Mouse (Mus musculus): ENCODE data around the gene E2f2. TPM values are rescaled to one million over a fixed set of nuclear protein-coding genes. Genes with fewer than 3 reads are reported as not detected.

The E2f2 gene
- polyA plus RNA-seq, 1 experiment from 2014 or later, result 9.7 TPM

DNA sequence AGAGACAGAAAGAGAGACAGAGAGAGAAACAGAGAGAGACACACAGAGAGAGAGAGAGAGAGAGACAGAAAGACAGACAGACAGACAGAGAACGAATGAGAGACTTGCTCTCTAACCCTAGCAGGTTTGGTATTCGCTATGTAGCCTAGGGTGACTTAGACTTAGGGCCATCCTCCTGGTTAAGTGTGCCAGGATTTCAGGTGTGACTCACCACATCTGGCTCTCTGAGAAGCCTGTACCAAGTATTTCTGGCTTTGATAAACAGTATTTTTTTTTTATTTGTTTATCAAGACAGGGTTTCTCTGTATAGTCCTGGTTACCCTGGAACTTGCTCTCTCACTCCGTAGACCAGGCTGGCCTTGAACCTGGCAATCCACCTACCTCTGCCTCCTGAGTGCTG, 4.5 kb upstream of the E2f2 start:
- H3K9me3 ChIP-seq (replicated peaks), result no peaks in the 10 kb centered on the region
- no peak overlapping the region for H3K9ac ChIP-seq
- no peaks in the 10 kb centered on the region for H3K27me3 ChIP-seq
- WGBS, result 83% methylated on average over 3 of the region's 3 CpGs
- no peaks in the 10 kb centered on the region for H3K36me3 ChIP-seq
- no peak for ATAC-seq (replicated peaks; ENCODE audit: low FRiP score)
- H3K27ac ChIP-seq, result no peak overlapping the region
- H3K4me3 ChIP-seq (replicated peaks), result no peak overlapping the region
- peaks cover 6% of the 10 kb centered on the region for H3K4me1 ChIP-seq
- no peak overlapping the region for H3K4me2 ChIP-seq

DNA sequence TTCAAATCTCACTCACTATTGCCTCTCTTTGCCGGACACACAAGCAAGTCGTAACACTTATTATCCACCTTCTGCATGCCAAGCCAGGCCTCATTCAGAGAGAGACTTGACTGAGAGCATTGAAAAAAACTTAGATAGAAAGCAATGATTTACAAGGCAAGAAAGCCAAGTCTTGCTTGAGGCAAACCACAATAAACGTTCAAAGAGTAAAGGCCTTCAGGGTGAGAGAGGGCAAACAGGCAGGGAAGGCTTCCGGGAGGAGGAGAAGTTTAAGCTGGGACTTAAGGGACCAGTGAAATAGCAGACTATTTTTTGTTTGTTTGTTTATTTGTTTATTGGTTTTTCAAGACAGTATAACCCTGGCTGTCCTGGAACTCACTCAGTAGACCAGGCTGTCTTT, 1.8 kb upstream of the E2f2 start:
- no peak overlapping the region for H3K27ac ChIP-seq
- no peak for ATAC-seq (replicated peaks; ENCODE audit: low FRiP score)
- no peaks in the 10 kb centered on the region for H3K9me3 ChIP-seq (replicated peaks)
- no peak overlapping the region for H3K4me3 ChIP-seq (replicated peaks)
- H3K4me2 ChIP-seq, result no peak overlapping the region
- H3K4me1 ChIP-seq, result peaks cover 27% of the 10 kb centered on the region
- 63% methylated on average over 4 of the region's 4 CpGs for WGBS
- no peaks in the 10 kb centered on the region for H3K36me3 ChIP-seq
- H3K9ac ChIP-seq, result no peak overlapping the region
- no peaks in the 10 kb centered on the region for H3K27me3 ChIP-seq

DNA sequence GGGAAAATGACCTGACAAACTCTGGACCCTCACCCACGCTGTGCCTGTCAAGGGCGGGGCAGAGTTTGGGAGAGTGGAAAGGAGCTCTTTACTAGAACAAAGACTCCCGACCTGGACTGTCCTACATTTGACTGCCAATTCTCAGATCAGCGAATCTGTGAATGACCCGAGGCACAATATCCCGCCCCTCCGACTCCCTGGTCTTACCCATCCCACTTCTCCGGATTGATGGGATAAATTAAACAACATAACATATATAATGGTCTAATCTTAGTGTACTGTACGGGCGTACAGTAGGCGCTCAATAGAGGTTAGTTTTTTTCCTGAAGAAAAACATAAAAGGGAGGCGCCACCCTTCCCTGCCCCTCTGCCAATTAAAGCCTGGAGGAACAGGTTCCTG, 739 bp upstream of the E2f2 start:
- 21% methylated on average over 12 of the region's 12 CpGs for WGBS
- no peak; the same call in 1 of the 2 replicates for ATAC-seq (replicated peaks; ENCODE audit: low FRiP score)
- peaks cover 35% of the 10 kb centered on the region for H3K4me1 ChIP-seq

DNA sequence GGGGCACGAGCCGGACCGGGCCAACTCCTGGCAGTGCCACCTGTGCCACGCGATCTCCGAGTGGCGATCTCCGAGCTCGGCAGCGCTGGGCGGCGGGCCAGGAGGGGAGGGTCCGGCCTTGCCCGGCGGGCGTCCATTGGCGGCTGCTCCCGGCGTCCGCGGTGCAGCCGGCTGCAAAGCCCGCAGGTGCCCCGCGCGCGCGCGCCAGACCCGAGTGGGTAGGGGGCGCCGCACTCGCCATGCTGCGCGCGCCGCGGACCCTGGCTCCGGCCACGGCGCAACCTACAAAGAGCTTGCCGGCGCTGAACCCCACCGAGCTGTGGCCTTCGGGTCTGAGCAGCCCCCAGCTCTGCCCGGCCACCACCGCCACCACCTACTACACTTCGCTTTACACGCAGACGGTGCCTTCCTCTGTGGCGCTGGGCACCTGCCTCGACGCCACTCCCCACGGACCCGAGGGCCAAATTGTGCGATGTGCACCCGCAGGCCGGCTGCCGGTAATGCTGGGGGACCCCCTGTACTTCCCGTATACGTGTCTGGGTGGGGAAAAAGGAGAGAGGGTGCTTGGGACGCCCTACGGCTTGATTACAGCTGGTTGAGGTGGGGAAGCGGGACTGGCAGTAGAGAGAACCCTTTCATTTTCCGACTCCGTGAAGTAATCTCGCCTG, 482 bp downstream of the E2f2 start:
- 0 out of 2 replicates have a peak, but pooled peaks have one; percentile 22 for ATAC-seq (replicated peaks; ENCODE audit: low FRiP score)
- under 1% methylated on average over 61 of the region's 67 CpGs for WGBS

More for the DNA sequence above, 739 bp upstream of the E2f2 start:
- Histone ChIP-seq H3K4me2 (peak overlapping the region; percentile 98), H3K4me3 (replicated peaks) (peak overlapping the region; percentile 79), H3K36me3 (no peaks in the 10 kb centered on the region; the same call in 1 of the 2 replicates), H3K9me3 (replicated peaks) (no peaks in the 10 kb centered on the region), H3K27ac (0 out of 2 replicates have a peak overlapping the region, but pooled peaks have one; percentile 30), H3K9ac (peak overlapping the region; percentile 68; the same call in 1 of the 2 replicates), H3K27me3 (no peaks in the 10 kb centered on the region)

DNA sequence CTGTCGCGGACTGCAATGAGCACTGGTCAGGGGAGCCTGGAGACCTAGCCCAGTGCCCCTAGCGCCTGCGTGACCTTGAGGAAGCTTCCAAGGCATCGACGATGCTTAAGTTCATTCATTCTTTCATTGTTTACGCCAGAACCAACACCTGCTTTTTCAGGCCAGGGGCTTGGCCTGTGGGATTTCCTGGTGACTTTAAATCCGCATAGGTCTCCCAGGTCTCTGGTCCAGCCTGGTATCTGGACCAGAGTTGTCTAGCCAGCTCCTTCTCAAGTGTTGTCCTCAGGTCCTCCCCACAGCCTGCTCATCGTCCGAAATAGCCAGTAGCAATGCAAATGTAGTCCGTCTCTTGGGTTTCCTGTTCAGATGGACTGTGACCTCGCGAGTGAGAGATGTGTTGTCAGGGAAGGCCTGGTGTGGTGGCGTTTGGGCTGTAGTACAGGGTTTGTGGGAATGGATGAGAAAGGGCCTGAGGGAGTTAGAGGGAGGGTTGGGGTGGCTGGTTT, 1.1 kb downstream of the E2f2 start:
- peak overlapping the region; percentile 63 for H3K9ac ChIP-seq
- peak overlapping the region; percentile 98 for H3K4me2 ChIP-seq
- H3K36me3 ChIP-seq, result no peaks in the 10 kb centered on the region; the same call in 1 of the 2 replicates
- peak overlapping the region; percentile 71 for H3K27ac ChIP-seq
- H3K4me1 ChIP-seq, result peaks cover 53% of the 10 kb centered on the region
- H3K9me3 ChIP-seq (replicated peaks), result no peaks in the 10 kb centered on the region
- no peak for ATAC-seq (replicated peaks; ENCODE audit: low FRiP score)
- WGBS, result 2% methylated on average over 14 of the region's 14 CpGs
- H3K27me3 ChIP-seq, result no peaks in the 10 kb centered on the region
- peak overlapping the region; percentile 79 for H3K4me3 ChIP-seq (replicated peaks)

More for the DNA sequence above, 482 bp downstream of the E2f2 start:
- Histone ChIP-seq H3K9ac (peak overlapping the region; percentile 63), H3K4me2 (peak overlapping the region; percentile 98), H3K27ac (peak overlapping the region; percentile 71), H3K4me3 (replicated peaks) (peak overlapping the region; percentile 79), H3K36me3 (no peaks in the 10 kb centered on the region; the same call in 1 of the 2 replicates), H3K4me1 (peaks cover 47% of the 10 kb centered on the region), H3K9me3 (replicated peaks) (no peaks in the 10 kb centered on the region), H3K27me3 (no peaks in the 10 kb centered on the region)

DNA sequence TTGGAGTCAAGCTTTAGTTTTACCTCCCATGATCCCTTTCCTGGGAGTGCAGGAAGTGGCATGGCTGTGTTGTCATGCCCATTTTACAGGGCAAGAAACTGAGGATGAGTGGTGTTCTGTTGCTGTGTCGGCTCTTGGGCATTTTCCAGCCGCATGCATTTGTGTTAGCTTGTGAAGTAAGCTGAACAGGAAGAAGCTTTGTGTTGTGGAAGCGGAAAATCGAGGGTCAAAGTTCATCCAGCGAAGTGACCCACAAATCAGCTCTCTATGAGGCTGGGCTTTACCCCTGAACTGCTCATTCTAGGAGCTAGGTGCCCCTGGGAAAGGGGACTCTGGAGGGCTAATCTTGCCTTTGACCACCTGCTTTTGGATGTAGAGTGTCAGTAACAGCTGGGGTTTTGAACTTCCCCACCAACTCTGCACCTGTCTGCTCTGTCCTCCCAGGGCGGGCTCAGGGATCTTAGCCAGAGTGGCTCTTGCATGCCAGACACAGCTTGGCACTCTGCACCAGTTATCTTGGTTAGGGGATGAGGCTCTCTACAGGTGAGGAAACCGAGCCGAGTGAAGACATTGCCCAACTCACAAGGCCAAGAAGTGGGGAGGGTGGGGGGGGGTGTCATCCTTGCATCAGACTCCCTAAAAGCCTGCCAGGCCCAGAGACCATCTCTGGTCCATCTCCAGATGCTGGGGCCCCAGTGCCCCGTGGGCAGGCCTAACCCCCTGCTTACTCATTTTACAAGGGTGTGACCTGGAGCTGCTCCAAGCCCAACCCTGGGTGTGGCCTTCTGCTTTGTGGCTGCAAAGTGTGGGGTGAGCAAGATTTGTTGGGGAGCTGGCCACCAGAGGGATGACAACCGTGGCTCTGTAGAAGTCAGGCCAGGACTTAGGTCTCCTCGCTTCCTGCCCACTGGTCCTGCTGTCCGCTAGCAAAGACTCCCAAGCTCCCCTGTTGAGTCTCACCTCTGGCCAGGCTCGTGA, 2.3 kb downstream of the E2f2 start:
- 77% methylated on average over 13 of the region's 13 CpGs for WGBS
- no peaks in the 10 kb centered on the region for H3K27me3 ChIP-seq
- H3K4me1 ChIP-seq, result peaks cover 54% of the 10 kb centered on the region
- peak; percentile 30; the same call in 1 of the 2 replicates for ATAC-seq (replicated peaks; ENCODE audit: low FRiP score)
- peaks cover 4% of the 10 kb centered on the region; the same call in 1 of the 2 replicates for H3K36me3 ChIP-seq
- H3K27ac ChIP-seq, result no peak overlapping the region
- H3K9me3 ChIP-seq (replicated peaks), result no peaks in the 10 kb centered on the region
- H3K9ac ChIP-seq, result 0 out of 2 replicates have a peak overlapping the region, but pooled peaks have one; percentile 63
- peak overlapping the region; percentile 98 for H3K4me2 ChIP-seq
- peak overlapping the region; percentile 79 for H3K4me3 ChIP-seq (replicated peaks)

DNA sequence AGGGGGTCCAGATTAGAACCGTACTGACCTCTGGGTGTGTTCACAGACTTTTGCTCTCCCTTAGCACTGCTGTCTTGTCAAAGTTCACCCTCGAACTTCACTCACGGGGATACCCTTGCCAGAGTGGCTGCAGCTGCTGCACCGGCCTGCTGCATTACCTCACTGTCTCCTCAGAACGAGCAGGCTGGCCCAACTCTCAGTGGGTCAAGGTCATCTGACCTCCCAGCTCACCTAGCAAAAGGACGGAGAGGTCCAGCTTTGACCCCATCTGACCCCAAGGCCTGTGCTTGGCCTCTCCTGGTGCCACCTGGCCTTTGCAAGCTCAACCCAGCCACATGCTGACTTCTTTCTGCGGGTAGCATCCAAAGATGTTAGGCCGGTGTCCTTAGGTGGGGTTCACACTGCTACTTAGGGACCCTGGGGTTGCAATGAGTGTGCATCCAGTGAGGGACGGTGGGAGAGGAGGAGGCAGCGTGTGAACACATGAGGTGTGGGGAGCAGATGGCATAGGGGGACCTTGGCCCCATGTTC, 3.9 kb downstream of the E2f2 start:
- Histone ChIP-seq H3K27me3 (no peaks in the 10 kb centered on the region), H3K9ac (no peak overlapping the region), H3K4me1 (peaks cover 69% of the 10 kb centered on the region), H3K27ac (no peak overlapping the region), H3K36me3 (peaks cover 4% of the 10 kb centered on the region; the same call in 1 of the 2 replicates), H3K4me3 (replicated peaks) (no peak overlapping the region), H3K9me3 (replicated peaks) (no peaks in the 10 kb centered on the region), H3K4me2 (no peak overlapping the region)
- 68% methylated on average over 10 of the region's 10 CpGs for WGBS
- no peak for ATAC-seq (replicated peaks; ENCODE audit: low FRiP score)

DNA sequence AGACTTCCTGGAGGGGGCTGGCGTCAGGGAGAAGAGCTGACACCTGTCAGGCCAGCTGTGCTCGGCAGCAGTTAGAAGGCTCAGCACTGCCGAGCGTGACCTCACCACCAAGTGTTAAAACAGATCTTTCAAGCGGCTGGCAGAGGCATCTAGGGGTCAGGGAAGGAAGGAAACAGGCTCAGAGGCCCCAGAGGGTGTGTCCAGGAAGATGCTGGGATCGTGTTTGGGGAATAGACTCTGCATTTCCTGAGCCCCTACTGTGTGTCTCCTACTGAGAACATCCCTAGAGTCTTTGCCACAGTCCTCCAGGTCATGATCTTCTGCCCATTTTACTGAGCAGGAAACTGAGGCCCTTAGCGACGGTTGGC, 5.0 kb downstream of the E2f2 start:
- no peak for ATAC-seq (replicated peaks; ENCODE audit: low FRiP score)
- Histone ChIP-seq H3K27me3 (no peaks in the 10 kb centered on the region), H3K9me3 (replicated peaks) (no peaks in the 10 kb centered on the region), H3K4me1 (peaks cover 75% of the 10 kb centered on the region), H3K36me3 (peaks cover 4% of the 10 kb centered on the region; the same call in 1 of the 2 replicates), H3K9ac (no peak overlapping the region), H3K4me2 (0 out of 2 replicates have a peak overlapping the region, but pooled peaks have one; percentile 1), H3K4me3 (replicated peaks) (no peak overlapping the region), H3K27ac (peak overlapping the region; percentile 74)
- 36% methylated on average over 8 of the region's 8 CpGs for WGBS

DNA sequence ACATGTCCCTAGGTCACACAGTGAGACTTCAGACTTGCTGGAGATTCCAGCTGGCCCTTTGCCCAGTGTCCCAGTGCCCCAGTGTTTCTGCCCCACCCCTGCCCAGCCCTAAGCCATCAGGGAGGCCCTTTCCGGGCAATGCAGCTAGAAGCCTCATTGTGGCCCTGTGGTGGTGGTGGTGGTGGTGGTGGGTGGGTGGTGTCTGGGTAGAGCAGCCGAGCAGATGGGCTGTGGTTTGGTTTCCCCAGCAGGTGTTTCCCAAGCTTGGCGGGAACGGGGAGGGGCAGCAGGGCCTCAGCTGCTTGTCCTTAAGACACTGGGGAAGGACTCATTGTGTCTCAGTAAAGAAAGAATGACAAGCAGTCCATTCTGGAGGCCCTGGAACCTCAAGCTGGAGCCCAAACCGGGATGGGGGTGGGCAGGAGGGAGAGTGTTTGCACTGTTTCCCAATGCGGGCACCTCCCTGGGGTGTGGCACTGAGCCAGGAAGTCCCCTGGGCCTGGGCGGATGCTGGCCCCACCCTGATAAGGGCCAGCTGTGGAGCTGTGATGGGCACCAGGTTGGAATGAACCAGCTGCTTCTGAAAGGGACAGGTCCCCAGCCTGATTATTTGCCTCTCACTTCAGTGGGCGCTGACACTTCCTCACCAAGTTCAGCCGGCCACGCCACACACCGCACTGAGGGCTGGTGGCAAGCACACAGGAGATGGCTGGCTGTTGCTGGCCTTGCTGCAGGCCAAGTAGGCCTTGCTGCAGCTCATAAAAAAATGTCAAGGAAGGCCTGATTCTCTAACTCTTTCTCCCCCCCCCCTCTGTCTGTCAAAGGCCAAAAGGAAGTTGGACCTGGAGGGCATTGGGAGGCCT, 5.6 kb downstream of the E2f2 start:
- WGBS, result 57% methylated on average over 11 of the region's 11 CpGs
- ATAC-seq (replicated peaks; ENCODE audit: low FRiP score), result peak; percentile 42; the same call in 1 of the 2 replicates

DNA sequence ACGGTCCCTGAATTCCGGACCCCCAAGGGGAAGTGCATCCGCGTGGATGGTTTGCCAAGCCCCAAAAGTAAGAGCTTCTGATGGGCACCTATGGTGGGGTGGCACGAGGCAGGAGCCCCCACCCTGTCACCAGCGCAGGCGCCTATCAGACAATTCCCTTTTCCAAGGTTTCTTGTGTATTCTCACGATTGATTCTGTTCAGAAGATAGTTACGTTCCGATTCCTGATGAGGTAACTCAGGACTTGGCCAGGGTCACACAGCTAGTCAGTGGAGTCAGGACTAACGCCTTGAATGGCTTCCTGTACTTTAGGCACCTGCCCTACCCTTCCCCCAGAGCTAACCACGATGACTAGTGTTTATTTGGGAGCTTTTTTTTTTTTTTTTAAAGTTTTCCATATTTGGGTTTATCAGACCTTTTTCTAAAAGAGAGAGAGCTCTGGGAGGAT, 6.3 kb downstream of the E2f2 start:
- no peak overlapping the region for H3K4me2 ChIP-seq
- peak overlapping the region; percentile 74 for H3K27ac ChIP-seq
- H3K9ac ChIP-seq, result no peak overlapping the region
- H3K4me3 ChIP-seq (replicated peaks), result no peak overlapping the region
- ATAC-seq (replicated peaks; ENCODE audit: low FRiP score), result no peak
- 81% methylated on average over 12 of the region's 12 CpGs for WGBS
- no peaks in the 10 kb centered on the region for H3K27me3 ChIP-seq
- peaks cover 67% of the 10 kb centered on the region for H3K4me1 ChIP-seq
- peaks cover 4% of the 10 kb centered on the region; the same call in 1 of the 2 replicates for H3K36me3 ChIP-seq
- no peaks in the 10 kb centered on the region for H3K9me3 ChIP-seq (replicated peaks)

More for the DNA sequence above, 5.6 kb downstream of the E2f2 start:
- Histone ChIP-seq H3K36me3 (peaks cover 4% of the 10 kb centered on the region; the same call in 1 of the 2 replicates), H3K9me3 (replicated peaks) (no peaks in the 10 kb centered on the region), H3K27ac (peak overlapping the region; percentile 74), H3K4me3 (replicated peaks) (no peak overlapping the region), H3K27me3 (no peaks in the 10 kb centered on the region), H3K4me2 (0 out of 2 replicates have a peak overlapping the region, but pooled peaks have one; percentile 1), H3K4me1 (peaks cover 74% of the 10 kb centered on the region), H3K9ac (no peak overlapping the region)

Measured in kidney, embryonic 15.5 days (tissue).